Mouse (Mus musculus): ENCODE data around the gene Rai1. TPM values are rescaled to one million over a fixed set of nuclear protein-coding genes. Genes with fewer than 3 reads are reported as not detected.

Gene Rai1
- polyA plus RNA-seq, 1 experiment from 2014 or later, result 23.9 TPM

- Histone ChIP-seq H3K9ac (ENCODE audit: low read depth, low read length) (no peak overlapping the region), H3K27ac (replicated peaks; ENCODE audit: low read depth, low read length) (no peak overlapping the region), H3K9me3 (ENCODE audit: control insufficient read depth, low read length) (no peaks in the 10 kb centered on the region), H3K4me3 (ENCODE audit: low read depth, low read length) (no peak overlapping the region), H3K27me3 (replicated peaks; ENCODE audit: control insufficient read depth, insufficient read depth, low read length) (no peaks in the 10 kb centered on the region), H3K36me3 (ENCODE audit: control insufficient read depth, insufficient read depth, low read length) (peaks cover 90% of the 10 kb centered on the region), H3K4me2 (ENCODE audit: low read depth, low read length) (no peak overlapping the region), H3K4me1 (ENCODE audit: control insufficient read depth, insufficient read depth, low read length) (peaks cover under 1% of the 10 kb centered on the region; the same call in 1 of the 2 replicates)
- ATAC-seq (ENCODE audit: low read depth) (no peak), DNase-seq (ENCODE audit: low spot score) (no peak)
- WGBS, result 89% methylated on average over 26 of the region's 26 CpGs
These were observed 98.2 kb downstream of the Rai1 start for GRCm38 (mm10) chr11:60202710-60203638.

DNA sequence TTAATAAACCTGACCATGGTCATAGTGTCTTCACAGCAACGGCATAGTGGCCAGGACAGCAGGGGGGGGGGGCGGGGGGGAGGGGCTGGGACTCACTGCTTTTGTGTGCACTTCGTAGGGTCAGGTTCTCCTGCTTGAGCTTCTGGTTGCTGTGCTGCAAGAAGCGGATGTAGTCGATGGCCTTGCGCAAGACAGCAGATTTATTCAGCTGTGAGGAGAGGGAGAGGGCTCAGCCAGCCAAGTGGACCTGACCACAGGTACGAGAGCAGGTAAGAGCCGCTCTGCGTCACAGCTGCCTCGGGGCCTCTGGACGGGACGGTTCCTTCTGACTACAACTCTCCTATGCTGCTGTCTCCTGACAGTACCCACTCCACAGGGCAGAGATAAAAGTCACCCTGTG is 100.2 kb downstream of the Rai1 start:
- no peak for ATAC-seq (ENCODE audit: low read depth)
- peaks cover 21% of the 10 kb centered on the region for H3K4me1 ChIP-seq (ENCODE audit: control insufficient read depth, insufficient read depth, low read length)
- H3K4me2 ChIP-seq (ENCODE audit: low read depth, low read length), result no peak overlapping the region
- WGBS, result 86% methylated on average over 12 of the region's 12 CpGs
- H3K27ac ChIP-seq (replicated peaks; ENCODE audit: low read depth, low read length), result no peak overlapping the region
- no peak for DNase-seq (ENCODE audit: low spot score)
- H3K4me3 ChIP-seq (ENCODE audit: low read depth, low read length), result no peak overlapping the region
- H3K27me3 ChIP-seq (replicated peaks; ENCODE audit: control insufficient read depth, insufficient read depth, low read length), result no peaks in the 10 kb centered on the region
- no peak overlapping the region for H3K9ac ChIP-seq (ENCODE audit: low read depth, low read length)
- peaks cover 72% of the 10 kb centered on the region for H3K36me3 ChIP-seq (ENCODE audit: control insufficient read depth, insufficient read depth, low read length)
- H3K9me3 ChIP-seq (ENCODE audit: control insufficient read depth, low read length), result no peaks in the 10 kb centered on the region

GRCm38 (mm10) chr11:60206207-60206606 is 101.4 kb downstream of the Rai1 start:
- no peaks in the 10 kb centered on the region for H3K9me3 ChIP-seq (ENCODE audit: control insufficient read depth, low read length)
- peaks cover 60% of the 10 kb centered on the region for H3K36me3 ChIP-seq (ENCODE audit: control insufficient read depth, insufficient read depth, low read length)
- no peak for DNase-seq (ENCODE audit: low spot score)
- H3K4me3 ChIP-seq (ENCODE audit: low read depth, low read length), result no peak overlapping the region
- H3K4me1 ChIP-seq (ENCODE audit: control insufficient read depth, insufficient read depth, low read length), result peaks cover 30% of the 10 kb centered on the region
- no peak overlapping the region for H3K27ac ChIP-seq (replicated peaks; ENCODE audit: low read depth, low read length)
- no peak overlapping the region for H3K4me2 ChIP-seq (ENCODE audit: low read depth, low read length)
- ATAC-seq (ENCODE audit: low read depth), result no peak
- WGBS, result 67% methylated on average over 5 of the region's 5 CpGs
- H3K9ac ChIP-seq (ENCODE audit: low read depth, low read length), result no peak overlapping the region
- H3K27me3 ChIP-seq (replicated peaks; ENCODE audit: control insufficient read depth, insufficient read depth, low read length), result no peaks in the 10 kb centered on the region

GRCm38 (mm10) chr11:60208201-60208600 is 103.4 kb downstream of the Rai1 start:
- Histone ChIP-seq H3K9ac (ENCODE audit: low read depth, low read length) (peak overlapping the region; percentile 60), H3K4me1 (ENCODE audit: control insufficient read depth, insufficient read depth, low read length) (peaks cover 41% of the 10 kb centered on the region), H3K27me3 (replicated peaks; ENCODE audit: control insufficient read depth, insufficient read depth, low read length) (no peaks in the 10 kb centered on the region), H3K9me3 (ENCODE audit: control insufficient read depth, low read length) (no peaks in the 10 kb centered on the region), H3K36me3 (ENCODE audit: control insufficient read depth, insufficient read depth, low read length) (peaks cover 40% of the 10 kb centered on the region), H3K27ac (replicated peaks; ENCODE audit: low read depth, low read length) (peak overlapping the region; percentile 78), H3K4me3 (ENCODE audit: low read depth, low read length) (peak overlapping the region; percentile 47), H3K4me2 (ENCODE audit: low read depth, low read length) (peak overlapping the region; percentile 83)
- no peak for ATAC-seq (ENCODE audit: low read depth)
- WGBS, result 55% methylated on average over 6 of the region's 6 CpGs
- DNase-seq (ENCODE audit: low spot score), result no peak

GRCm38 (mm10) chr11:60208712-60209111 is 103.9 kb downstream of the Rai1 start:
- H3K36me3 ChIP-seq (ENCODE audit: control insufficient read depth, insufficient read depth, low read length), result peaks cover 35% of the 10 kb centered on the region
- peak overlapping the region; percentile 47 for H3K4me3 ChIP-seq (ENCODE audit: low read depth, low read length)
- peak overlapping the region; percentile 78 for H3K27ac ChIP-seq (replicated peaks; ENCODE audit: low read depth, low read length)
- peaks cover 41% of the 10 kb centered on the region for H3K4me1 ChIP-seq (ENCODE audit: control insufficient read depth, insufficient read depth, low read length)
- H3K9me3 ChIP-seq (ENCODE audit: control insufficient read depth, low read length), result no peaks in the 10 kb centered on the region
- peak overlapping the region; percentile 60 for H3K9ac ChIP-seq (ENCODE audit: low read depth, low read length)
- peak overlapping the region; percentile 83 for H3K4me2 ChIP-seq (ENCODE audit: low read depth, low read length)
- ATAC-seq (ENCODE audit: low read depth), result no peak
- no peaks in the 10 kb centered on the region for H3K27me3 ChIP-seq (replicated peaks; ENCODE audit: control insufficient read depth, insufficient read depth, low read length)
- DNase-seq (ENCODE audit: low spot score), result no peak
- WGBS, result 40% methylated on average over 4 of the region's 4 CpGs

DNA sequence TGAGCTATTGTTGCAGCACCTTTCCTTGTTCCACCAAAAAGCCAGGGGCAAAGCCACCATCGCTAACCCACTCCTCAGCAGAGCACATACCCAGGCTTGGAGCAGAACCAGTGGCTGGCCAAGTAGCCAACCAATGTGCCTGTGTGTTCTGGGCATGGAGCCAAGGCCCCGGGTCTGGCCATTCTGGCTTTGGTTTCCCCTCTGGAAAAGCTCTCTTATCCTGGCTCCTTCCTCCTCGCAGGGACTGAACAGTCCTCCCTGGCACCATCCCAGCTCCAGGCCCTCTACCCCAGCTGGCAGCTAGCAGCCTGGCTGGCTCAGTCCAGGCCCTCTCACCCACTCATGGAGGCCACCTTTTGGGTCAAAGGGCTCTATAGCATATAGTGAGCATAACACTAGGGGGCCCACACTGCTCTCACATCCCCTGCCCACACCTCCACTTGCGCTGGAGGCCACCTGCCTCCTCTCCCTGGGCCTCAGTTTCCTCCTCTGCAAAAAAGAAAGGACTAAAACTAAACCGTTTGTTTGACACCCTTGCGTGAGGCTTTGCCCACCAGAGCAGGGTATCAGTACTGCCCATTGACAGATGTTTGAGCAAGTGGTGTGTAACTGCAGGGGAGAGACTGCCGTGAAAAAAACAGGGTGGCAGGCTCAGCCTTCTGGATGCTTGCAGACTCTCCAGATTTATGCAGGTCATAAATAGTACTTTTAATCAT is 104.6 kb downstream of the Rai1 start:
- Histone ChIP-seq H3K9me3 (ENCODE audit: control insufficient read depth, low read length) (no peaks in the 10 kb centered on the region), H3K4me3 (ENCODE audit: low read depth, low read length) (peak overlapping the region; percentile 47), H3K36me3 (ENCODE audit: control insufficient read depth, insufficient read depth, low read length) (peaks cover 28% of the 10 kb centered on the region), H3K27me3 (replicated peaks; ENCODE audit: control insufficient read depth, insufficient read depth, low read length) (no peaks in the 10 kb centered on the region), H3K27ac (replicated peaks; ENCODE audit: low read depth, low read length) (peak overlapping the region; percentile 78), H3K9ac (ENCODE audit: low read depth, low read length) (peak overlapping the region; percentile 60), H3K4me2 (ENCODE audit: low read depth, low read length) (peak overlapping the region; percentile 83), H3K4me1 (ENCODE audit: control insufficient read depth, insufficient read depth, low read length) (peaks cover 41% of the 10 kb centered on the region)
- DNase-seq (ENCODE audit: low spot score), result peak; percentile 84
- 38% methylated on average over 7 of the region's 7 CpGs for WGBS
- peak; percentile 31 for ATAC-seq (ENCODE audit: low read depth)

DNA sequence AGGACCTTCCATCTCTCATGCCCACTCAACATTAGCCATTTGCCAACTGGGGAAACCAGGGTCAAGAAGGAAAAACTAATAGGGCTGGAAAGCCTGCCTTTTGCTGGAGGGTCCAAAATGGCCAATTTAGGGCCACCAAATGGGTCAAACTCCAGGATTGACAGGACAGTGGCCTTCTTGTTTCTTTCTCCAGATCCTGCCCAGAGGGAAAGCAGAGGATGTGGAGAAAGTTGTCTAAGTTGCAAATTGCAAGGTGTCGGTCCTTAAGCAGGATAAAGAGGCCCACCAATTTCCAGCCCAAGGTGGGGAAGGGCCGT is 105.1 kb downstream of the Rai1 start:
- peak overlapping the region; percentile 60 for H3K9ac ChIP-seq (ENCODE audit: low read depth, low read length)
- H3K36me3 ChIP-seq (ENCODE audit: control insufficient read depth, insufficient read depth, low read length), result peaks cover 23% of the 10 kb centered on the region
- H3K4me1 ChIP-seq (ENCODE audit: control insufficient read depth, insufficient read depth, low read length), result peaks cover 41% of the 10 kb centered on the region
- H3K4me2 ChIP-seq (ENCODE audit: low read depth, low read length), result peak overlapping the region; percentile 83
- H3K27ac ChIP-seq (replicated peaks; ENCODE audit: low read depth, low read length), result peak overlapping the region; percentile 78
- H3K9me3 ChIP-seq (ENCODE audit: control insufficient read depth, low read length), result no peaks in the 10 kb centered on the region
- no peak for DNase-seq (ENCODE audit: low spot score)
- no peaks in the 10 kb centered on the region for H3K27me3 ChIP-seq (replicated peaks; ENCODE audit: control insufficient read depth, insufficient read depth, low read length)
- peak overlapping the region; percentile 47 for H3K4me3 ChIP-seq (ENCODE audit: low read depth, low read length)
- WGBS, result 0% methylated on average over 2 of the region's 2 CpGs
- ATAC-seq (ENCODE audit: low read depth), result no peak

- Histone ChIP-seq H3K9me3 (ENCODE audit: control insufficient read depth, low read length) (no peaks in the 10 kb centered on the region), H3K9ac (ENCODE audit: low read depth, low read length) (peak overlapping the region; percentile 60), H3K27ac (replicated peaks; ENCODE audit: low read depth, low read length) (peak overlapping the region; percentile 83), H3K27me3 (replicated peaks; ENCODE audit: control insufficient read depth, insufficient read depth, low read length) (no peaks in the 10 kb centered on the region), H3K36me3 (ENCODE audit: control insufficient read depth, insufficient read depth, low read length) (peaks cover 19% of the 10 kb centered on the region), H3K4me1 (ENCODE audit: control insufficient read depth, insufficient read depth, low read length) (peaks cover 41% of the 10 kb centered on the region), H3K4me3 (ENCODE audit: low read depth, low read length) (peak overlapping the region; percentile 47), H3K4me2 (ENCODE audit: low read depth, low read length) (peak overlapping the region; percentile 83)
- peak; percentile 97 for DNase-seq (ENCODE audit: low spot score)
- 0% methylated on average over 38 of the region's 47 CpGs for WGBS
- peak; percentile 91 for ATAC-seq (ENCODE audit: low read depth)
These were observed 105.5 kb downstream of the Rai1 start for GRCm38 (mm10) chr11:60210305-60210724.
